Mouse (Mus musculus) spleen, postnatal 4 days (tissue): ENCODE data around the gene Mdga1.

Experiments used
- DNase-seq, 2 experiments: peaks; one replicate each; pipeline ENCODE4 v3.0.0; 2022; ENCODE audit warnings: low spot score in 2 of 2

Gene Mdga1

DNA sequence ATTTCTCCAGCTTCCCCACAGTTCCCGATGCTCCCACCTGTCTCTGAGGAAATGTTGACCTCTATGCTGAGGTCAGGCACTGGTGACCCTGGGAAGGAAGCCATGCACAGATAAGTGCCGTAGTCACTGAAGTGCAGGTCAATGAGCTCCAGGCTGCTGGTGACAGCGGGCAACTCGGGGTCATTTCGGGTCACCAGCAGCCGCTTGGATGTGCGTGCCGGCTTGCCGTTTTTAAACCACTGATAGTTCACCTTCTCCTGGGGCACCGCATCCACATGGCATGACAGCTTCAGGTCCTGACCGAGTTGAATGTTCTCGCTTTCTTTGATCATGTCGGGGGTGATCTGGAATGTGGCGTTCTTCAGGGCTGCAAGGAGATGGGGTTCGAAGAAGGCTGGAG lies 123.6 kb downstream of the Mdga1 start:
- DNase-seq = no peak

DNA sequence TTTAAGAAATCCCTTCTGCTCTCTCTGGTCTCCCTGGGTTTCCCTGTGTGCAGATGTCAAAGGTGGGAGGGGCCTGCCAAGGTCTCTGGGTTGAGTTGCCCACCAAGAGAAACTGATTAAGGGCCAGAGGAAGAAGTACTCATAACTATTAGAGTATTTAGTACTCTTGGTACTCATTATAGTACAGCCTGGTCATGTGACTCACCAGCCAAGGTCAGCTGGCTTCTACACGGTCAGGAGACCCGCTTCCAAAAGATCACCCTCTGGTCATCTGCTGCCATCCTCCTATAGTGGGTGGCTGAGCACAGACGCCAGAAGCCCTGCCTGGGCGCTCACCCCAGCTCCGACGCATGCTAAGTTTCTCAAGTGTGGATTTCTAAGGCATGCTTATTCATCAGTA lies 124.9 kb downstream of the Mdga1 start:
- DNase-seq = no peak

DNA sequence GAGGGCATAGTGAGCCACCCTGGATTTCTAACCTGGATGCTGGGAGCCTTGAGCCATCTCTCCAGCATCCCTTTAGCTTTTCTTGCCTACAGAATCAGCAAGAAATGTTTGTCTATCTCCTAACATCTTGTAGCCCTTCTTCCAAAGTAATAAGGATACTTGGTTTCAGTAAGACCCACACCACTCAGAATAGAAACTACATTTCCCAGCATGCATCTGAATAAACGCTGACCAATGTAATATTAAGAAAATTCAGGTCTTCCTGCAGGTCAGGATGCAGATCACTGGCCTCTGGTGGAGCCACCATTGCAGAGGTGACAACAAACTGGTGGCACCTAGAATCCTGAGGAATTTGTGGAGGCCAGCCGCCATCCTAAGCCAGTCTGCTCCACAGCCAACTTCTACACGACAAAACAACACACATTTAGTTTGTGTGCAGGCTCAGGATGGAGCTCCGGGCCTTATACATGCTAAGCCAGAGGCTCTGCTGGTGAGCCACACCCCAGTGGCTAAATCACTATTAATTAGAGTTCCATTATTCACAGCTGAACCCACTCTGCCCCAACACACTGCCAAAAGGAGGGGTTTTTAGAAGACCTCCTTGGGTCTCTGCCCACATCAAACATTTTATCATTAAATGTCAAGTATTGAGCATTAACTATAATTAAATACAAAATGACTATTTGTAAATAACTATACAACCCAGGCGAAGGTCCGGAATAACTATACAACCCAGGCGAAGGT lies 126.3 kb downstream of the Mdga1 start:
- no peak for DNase-seq

DNA sequence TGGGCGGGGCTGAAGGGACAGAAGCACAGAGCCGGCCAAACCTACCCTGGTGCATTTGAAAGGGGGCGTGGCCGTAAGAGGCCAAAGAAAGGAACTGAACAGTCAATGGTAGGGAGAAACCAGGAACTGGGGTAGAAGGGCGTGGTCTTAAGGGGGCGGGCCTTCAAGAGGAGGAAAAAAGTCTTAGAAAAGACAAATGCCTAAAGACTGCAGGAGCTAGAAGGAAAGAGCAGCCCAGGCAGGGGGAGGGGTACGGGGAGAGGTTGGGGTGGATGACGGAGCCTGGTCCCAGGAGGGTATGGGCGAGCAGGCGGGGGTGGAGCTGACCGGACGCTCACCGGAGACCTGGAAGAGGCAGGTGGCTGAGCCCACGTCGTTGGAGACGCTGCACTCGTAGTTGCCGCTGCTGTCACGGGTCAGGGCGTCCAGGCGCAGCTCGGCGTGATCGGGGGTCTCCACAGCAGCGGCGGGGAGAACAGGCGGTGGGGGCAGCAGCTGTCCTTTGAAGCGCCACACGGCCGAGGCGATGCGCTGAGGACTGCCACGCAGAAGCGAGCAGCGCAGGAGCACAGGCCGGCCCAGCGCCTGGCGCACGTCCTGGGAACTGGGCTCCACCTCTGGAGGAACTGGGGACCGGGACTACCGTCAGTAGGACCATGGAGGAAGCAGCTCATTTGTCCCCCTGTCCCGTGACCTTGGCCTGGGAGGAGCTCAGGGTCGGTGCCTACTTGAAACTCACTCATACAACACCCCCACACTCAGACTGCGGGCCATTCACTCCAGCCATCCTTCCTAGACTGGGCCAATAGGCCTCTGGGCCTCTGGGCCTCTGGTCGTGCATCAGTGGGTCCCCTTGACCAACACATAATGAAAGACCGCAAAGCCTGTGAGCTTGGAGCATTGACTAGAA lies 127.9 kb downstream of the Mdga1 start:
- DNase-seq = peak; percentile 69 to 75

DNA sequence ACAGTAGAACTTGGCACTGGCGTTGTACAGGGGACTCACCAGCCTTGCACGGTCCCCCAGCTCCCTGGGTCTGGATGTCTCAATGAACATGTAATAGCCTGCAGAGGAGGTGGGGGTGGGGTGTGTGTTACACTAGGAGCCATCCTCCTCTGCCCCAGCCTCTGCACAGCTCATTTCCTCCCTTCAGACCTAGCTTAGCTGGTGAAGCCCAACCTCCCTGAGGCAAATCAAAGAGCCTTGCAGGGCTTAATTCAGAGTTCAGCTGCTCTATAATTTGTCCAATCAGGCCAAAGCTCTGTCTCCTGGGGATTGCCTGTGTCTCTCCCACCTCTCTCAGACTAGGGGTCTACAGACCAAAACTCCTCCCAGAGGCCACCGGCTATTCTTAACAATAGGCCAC lies 131.9 kb downstream of the Mdga1 start:
- DNase-seq = no peak

DNA sequence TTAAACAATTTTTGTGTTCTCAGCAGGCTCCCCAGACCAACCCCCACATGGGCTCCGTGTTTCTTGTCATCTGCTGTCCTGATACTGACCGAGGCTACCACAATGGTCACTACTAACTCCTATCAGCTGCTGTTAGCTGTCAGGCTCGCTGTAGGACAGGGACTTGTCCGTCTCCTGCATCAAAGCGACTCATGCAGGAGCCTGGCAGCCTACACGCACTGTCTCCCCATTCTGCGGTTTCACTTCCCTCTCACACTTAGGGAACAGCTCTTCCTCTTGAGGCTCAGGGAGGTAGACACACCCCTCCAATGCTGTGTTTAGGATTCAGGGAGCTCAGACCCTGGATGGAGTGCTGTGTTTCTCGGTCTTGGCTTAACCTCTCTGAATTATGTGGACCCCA lies 132.4 kb downstream of the Mdga1 start:
- no peak for DNase-seq

DNA sequence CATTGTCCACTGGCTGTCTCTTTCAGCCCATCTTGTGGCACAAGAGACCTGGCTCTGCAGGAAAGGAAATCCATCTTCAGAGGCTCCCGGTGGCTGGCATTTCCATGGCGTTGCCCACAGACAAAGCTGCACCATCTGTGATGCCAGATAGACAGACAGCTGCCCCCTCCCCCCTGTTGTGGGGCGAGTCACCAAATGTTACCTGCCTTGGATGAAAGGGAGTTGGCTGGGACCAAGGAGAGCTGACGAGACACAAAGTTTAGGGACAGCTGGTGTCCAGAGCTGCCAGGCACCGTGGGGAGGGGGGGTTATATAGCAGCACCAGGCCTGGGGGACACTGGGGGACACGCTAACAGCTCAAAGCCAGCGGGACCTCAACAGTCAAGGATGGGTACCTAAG lies 135.1 kb downstream of the Mdga1 start:
- DNase-seq = no peak

DNA sequence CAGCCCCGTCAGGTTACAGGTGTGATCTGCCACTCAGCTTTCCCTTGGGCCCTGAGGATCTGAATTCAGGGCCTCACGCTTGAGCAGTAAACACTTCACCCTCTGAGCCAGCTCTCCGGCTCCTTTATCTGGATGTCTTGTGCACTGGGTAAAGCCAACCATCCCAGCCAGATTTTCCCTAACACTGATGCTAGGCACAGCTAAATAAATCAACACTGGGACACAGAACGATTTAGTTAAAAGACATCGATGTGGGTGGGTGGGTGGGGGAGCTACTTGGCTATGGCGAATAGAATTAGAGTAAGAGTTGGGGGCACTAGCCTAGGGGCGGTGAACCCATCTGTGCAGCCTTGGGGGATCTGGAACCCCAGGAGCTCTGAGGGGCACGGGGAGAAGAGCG lies 135.6 kb downstream of the Mdga1 start:
- DNase-seq = no peak

DNA sequence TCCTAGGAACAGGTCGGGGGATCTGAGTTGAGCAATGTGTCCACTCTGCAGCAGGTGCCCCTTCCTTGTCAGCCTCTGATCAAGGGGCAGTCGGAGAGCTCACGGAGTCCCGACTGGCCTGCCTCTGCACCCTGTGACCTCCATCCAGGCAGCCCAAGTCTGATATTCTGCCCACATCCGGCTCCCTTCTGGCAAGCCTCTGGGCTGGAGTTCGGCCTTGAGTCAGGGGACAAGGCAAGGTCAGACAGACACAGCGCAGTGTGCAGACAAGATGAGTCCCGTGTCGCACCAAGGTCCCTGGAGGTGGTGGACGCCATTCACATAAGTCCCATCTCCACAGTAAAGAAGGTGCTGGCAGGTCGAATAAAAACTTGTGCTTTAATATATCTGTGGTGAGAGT lies 138.2 kb downstream of the Mdga1 start:
- no peak for DNase-seq

DNA sequence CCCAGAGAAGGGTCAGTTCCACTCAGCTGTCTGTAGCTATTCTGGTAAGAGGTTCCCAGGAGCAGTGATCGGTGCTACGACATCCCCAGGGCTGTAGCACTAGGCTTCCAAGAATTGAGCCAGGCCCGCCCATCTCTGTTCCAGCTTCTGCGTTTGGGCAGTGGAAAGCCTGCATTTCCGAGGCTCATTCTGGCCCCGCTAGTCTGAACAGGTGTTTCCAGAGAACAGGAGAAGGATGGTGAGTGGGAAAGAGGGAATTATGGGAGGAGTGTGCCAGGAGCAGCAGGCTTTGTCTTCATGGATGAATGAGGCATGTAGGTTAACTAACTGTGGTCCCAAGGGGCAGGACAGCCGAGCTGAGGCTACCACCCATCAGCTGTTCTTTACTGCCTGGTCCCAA lies 140.8 kb downstream of the Mdga1 start:
- no peak for DNase-seq

DNA sequence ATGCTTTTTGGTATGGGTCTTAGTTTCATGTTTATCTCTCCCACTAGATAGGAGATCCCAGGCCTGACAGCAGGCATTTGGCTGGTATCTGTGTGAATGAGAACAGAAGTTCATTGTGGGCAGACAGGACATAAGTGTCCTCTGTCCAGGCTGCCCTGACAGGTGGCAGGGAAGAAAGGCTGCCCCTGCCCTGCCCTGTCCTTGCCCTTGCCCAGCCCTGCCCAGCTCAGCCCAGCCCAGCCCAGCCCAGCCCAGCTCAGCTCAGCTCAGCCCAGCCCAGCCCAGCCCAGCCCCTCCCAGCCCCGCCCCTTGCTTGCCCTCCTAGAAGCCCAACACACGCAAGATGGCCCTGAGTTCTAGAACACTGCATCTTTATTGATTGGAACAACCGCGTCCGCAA lies 142.3 kb downstream of the Mdga1 start:
- no peak for DNase-seq

DNA sequence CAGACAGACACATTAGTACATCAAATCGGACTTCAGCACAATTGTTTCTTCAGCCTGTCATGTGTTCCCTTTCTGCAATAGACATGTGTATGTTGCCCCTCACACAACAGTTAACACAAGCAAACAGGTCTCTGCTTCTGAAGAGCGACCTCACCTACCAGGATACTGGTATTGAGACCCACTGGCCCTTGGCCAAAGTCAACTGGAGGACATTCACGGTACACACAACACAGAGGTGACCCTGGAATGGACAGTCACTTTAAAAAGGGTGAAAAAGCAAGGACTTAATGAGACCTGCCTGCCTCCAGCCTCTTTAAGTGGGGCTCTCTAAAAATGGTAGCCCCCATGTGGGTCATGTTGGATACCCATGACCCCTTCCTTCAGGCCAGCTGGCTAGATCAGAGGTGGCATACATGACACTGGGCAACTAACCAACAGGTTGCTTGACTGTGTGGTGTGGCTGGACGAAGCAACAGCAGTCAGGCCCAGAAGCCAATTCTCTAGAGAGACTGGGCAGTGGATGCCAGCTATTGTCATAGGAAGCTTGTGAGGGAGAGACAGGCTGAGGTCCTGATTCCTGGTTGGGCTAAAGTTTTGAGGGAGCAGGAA lies 145.3 kb downstream of the Mdga1 start:
- DNase-seq = no peak

DNA sequence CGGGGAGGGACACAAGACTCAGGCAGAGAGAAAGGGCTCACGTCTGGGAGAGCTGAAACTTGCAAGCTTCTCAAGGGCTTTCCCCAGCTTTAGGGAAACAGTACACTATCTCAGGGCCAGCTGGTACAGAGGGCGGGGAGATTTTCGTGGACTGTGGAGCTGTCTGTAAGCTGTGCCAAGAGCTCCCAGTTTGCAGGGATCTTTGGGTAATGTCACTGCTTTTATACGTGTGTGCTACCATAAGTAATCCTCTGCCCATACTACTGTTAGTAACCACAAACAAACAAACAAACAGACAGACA lies 145.7 kb downstream of the Mdga1 start:
- DNase-seq = no peak

DNA sequence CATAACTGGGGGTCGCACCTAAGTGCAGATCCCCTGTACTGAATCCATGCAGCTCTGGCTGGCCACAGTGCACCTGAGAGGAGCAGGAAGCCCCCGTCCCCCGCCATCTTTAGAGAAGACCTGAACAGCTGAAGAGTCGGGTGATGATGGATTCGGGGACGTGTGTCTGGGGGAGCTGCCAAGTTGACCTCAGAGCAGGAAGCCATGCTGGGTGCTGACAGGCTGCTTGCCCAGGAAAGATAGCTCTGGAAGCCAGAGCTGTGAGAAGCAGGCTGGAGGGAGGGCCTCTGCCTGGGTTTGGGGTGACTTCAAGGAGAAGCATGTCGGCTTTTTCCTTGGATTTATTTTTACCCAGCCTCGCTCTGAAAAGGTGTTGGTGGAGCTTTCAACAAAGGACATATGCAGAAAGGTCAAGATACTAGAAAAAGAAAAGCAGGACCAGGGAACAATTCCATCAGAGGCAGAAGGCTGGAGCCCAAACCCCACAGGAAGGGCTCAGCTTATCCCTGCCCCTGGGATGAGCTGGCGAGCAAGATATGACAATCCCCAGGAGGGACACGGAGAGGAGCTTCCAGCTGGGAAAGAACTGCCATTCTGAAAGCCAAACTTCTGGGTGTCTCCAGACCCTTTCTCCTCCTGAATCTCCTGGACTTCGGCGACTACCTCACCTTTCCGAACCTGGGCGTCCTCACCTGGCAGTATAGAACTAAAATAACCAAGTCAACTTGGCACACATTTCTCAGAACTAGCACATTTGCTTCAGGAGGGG lies 146.3 kb downstream of the Mdga1 start:
- DNase-seq = no peak

DNA sequence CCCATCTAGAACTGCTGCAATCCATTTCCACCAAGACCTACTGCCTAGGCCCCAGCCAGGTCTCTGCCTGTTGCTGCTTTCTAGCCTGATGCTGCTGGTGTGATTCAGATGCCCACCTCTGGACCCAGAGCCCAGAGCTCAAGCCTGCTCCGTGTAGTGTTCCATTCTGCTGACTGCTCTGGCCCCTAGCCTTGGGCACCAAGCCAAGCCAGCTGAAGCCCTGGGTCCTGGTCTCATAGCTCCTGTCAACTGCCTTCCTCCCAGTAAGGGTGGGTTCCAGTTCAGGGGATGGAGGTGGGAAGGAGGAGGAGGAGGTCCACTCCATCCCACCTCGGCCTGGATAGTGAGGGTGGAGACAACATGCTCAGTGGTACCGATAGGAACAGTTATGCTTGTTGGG lies 150.3 kb downstream of the Mdga1 start:
- DNase-seq = no peak

DNA sequence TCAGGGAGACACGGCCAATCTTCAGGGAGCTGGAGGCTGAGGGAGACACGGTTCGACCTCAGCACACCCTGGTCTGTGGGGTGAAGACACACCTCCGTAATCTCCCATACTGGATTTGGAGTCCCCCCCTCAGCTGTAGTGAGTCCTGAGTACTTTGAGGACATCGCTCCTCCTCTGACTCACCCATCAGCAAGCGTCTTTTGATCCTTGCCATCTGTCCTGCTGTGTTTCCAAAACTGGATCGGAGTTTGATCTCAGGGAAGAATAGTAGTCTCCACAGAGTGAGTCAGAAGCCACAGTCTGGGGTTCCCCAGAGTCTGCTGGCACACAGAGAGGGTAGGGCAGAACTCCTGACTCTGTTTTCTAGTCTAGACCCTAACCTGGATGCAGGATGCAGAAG lies 150.9 kb downstream of the Mdga1 start:
- DNase-seq = no peak

DNA sequence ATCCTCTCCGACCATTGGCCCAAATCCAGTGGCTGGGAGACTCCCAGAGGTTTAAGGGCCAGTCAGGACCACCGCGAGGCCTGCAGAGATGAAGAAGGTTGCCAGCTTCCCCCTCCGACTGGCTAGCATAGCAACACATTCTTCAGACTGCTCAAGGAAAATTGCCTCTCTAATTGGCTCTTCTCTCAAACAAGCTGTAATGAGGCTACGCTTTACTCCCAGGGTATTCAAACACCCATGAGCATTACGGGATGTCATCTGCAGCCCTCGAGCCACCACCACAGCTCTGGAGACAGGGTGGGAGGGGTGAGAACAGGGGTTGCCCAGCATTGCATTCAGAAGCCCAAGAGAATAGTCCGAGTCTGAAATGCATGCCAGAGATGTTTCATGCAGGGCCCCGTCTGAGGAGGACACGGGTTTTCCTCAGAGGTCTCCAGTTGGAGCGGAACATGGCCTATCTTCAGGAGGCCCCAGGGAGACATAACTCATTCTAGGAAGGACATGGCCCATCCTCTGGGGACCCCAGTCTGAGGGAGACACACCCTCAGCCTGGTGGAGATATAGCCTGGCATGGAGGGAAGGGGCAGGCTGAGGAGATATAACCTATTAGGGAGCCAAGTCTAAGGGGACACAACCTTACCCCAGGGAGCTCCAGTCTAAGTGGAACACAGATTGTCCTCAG lies 151.5 kb downstream of the Mdga1 start:
- DNase-seq = no peak

DNA sequence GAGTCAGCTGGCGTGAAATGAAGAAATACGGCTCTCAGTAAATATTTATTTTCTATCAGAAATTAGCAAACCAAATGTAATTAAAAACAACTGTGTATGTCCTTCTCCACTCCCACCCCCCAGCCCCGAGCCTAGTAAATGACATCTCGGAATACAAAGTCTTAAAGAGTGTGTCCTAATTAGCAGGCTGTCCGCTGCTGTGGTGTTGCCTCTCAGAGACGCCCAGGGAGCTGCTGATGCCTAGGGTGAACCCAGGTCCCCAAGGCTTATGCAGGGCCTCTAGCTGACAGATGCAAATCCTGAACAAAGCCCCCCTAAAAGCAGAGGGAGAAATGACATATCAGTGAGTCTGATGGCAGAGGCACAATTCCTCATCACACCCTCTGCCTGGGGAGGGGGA lies 155.1 kb downstream of the Mdga1 start:
- no peak for DNase-seq

DNA sequence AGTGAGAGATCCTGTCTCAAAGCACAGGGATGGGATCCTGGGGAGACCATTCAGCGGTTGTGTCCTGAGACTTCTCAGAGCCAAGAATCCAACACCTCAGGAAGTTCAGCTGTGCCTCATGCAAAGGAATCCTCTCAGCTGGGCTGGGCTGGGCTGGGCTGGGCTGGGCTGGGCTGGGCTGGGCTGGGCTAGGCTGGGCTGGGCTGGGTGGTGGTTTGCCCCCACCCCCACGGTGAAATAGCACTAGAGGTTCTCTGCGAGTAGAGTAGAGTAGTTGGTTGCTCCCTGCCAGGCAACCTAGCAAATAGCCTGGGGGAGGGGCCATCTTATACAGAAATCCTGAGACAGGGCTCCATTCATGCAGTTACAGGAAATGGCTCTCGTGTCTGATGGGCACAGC lies 156.6 kb downstream of the Mdga1 start:
- no peak for DNase-seq

DNA sequence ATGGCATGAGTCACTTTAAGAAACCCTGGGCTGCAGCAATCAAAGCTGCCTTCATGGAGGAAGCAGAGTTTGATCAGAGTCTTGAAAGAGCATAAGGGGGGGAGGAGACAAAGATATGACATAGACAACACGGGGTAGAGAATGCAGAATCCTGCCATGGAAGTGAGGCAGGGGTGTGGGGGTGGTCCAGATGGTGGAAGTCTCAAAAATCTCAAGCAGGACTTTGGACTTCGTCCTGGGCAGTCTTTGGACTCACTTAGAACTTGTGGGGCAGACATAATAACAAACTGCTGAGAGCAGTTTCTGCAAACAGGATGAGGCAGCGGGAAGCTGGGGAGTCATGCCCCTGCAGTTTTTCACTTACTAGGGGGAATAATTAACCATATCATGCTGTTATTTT lies 166.3 kb downstream of the Mdga1 start:
- DNase-seq = no peak

DNA sequence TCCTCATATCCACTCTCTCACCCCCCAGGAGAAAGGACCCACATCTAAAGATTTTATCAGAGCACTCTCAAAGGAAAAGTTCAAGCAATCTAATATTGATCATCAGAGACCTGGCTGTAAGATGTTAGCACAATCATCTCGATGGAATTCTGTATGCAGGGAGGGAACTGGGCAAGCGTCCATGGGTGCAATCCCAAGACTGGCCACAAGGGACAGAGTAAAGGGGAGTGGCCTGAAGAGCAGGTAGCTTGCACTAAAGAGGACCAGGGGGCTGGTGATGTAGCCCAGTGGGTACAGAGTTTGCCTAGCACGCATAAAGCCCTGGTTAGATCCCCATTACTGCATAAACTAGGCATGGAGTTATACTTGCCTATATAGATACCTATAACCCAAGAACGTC lies 168.5 kb downstream of the Mdga1 start:
- DNase-seq = peak; percentile 73 to 92

DNA sequence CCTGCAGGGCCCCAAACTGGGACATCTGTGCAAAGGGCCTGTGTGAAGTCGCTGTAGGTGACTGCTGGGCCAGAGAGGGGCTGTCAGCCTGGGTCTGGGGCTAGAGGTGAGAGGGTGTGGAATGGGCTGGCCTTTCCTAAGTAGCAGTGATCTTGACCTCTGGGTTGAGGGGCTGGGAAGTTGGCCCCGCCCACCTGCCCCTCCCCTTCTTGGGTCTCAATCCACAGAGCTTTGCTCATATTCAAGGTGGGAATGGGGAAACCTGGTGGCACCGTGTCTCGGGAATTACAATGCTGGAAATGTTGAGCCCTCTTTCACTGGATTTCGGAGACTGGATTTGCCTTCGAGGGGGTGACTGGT lies 169.8 kb downstream of the Mdga1 start:
- no peak for DNase-seq
